Mouse (Mus musculus) erythroblast, embryonic 14.5 days (primary cell): ENCODE data around the gene Dhfr. TPM values are rescaled to one million over a fixed set of nuclear protein-coding genes. Genes with fewer than 3 reads are reported as not detected.
"Not testable (repeated sequence)": the region's sequence is repeated elsewhere in the genome, so short reads cannot be mapped to it uniquely, and the experiment has no call there.

Source experiments
- H3K27me3 ChIP-seq: 2 replicates; pipeline ENCODE4 v1.6.1; 2012; ENCODE audit warnings: inconsistent platforms; ENCODE audit not compliant: control insufficient read depth
- H3K36me3 ChIP-seq: 2 replicates; pipeline ENCODE4 v1.6.1; 2012; ENCODE audit warnings: mild to moderate bottlenecking, inconsistent platforms; ENCODE audit not compliant: control insufficient read depth
- H3K4me1 ChIP-seq: 2 replicates; pipeline ENCODE4 v1.6.1; 2012; ENCODE audit warnings: inconsistent platforms; ENCODE audit not compliant: control insufficient read depth
- H3K4me3 ChIP-seq: replicated peaks from 2 replicates; pipeline ENCODE3; 2012; ENCODE audit warnings: moderate library complexity, mild to moderate bottlenecking, inconsistent platforms
- H3K9me3 ChIP-seq: 2 replicates; pipeline ENCODE4 v1.6.1; 2012; ENCODE audit warnings: low read length, inconsistent platforms, mixed read lengths; ENCODE audit not compliant: control insufficient read depth
- GATA1 ChIP-seq: IDR thresholded peaks from 2 replicates; pipeline ENCODE4 v1.6.1; 2012; ENCODE audit warnings: low read length, inconsistent platforms, mixed read lengths
- TAL1 ChIP-seq: IDR thresholded peaks from 3 replicates; pipeline ENCODE4 v1.6.1; 2012; ENCODE audit warnings: low read length, inconsistent platforms, mixed read lengths
- polyA plus RNA-seq: library from polyadenylated mRNA; stranded (reverse); fragments of >175 nt; gene quantifications from 2 replicates; pipeline ENCODE4 v1.2.3, GENCODE M21; 2012

Gene Dhfr
- polyA plus RNA-seq, 1 experiment, result 0.23 TPM

- Histone ChIP-seq H3K4me3 (no peak overlapping the region), H3K4me1 (peaks cover 4% of the 10 kb centered on the region), H3K9me3 (peaks cover 2% of the 10 kb centered on the region), H3K36me3 (peaks cover 97% of the 10 kb centered on the region), H3K27me3 (no peaks in the 10 kb centered on the region)
- TF ChIP-seq TAL1 (no peak), GATA1 (no peak)
Measured at GRCm38 (mm10) chr13:92365312-92365711, 10.8 kb downstream of the Dhfr start.

GRCm38 (mm10) chr13:92370811-92371210, 16.3 kb downstream of the Dhfr start:
- Histone ChIP-seq H3K9me3 (peaks cover 2% of the 10 kb centered on the region), H3K4me1 (peaks cover 2% of the 10 kb centered on the region), H3K36me3 (peaks cover 71% of the 10 kb centered on the region), H3K4me3 (no peak overlapping the region), H3K27me3 (no peaks in the 10 kb centered on the region)
- no peak for TF ChIP-seq TAL1
- no peak for TF ChIP-seq GATA1

GRCm38 (mm10) chr13:92371466-92371865, 16.9 kb downstream of the Dhfr start:
- H3K27me3 ChIP-seq, H3K9me3 ChIP-seq, H3K4me3 ChIP-seq, H3K4me1 ChIP-seq: not testable (repeated sequence)
- H3K36me3 ChIP-seq, result peaks cover 64% of the 10 kb centered on the region

GRCm38 (mm10) chr13:92387367-92387766, 32.8 kb downstream of the Dhfr start:
- Histone ChIP-seq H3K27me3 (no peaks in the 10 kb centered on the region), H3K4me1 (peaks cover 4% of the 10 kb centered on the region; the same call in 1 of the 2 replicates), H3K36me3 (peaks cover 46% of the 10 kb centered on the region), H3K4me3 (no peak overlapping the region), H3K9me3 (no peaks in the 10 kb centered on the region)
- TF ChIP-seq GATA1 (no peak), TAL1 (no peak)

- no peak overlapping the region for H3K4me3 ChIP-seq
- no peaks in the 10 kb centered on the region for H3K9me3 ChIP-seq
- H3K27me3 ChIP-seq, result no peaks in the 10 kb centered on the region
- no peak for TF ChIP-seq TAL1
- no peak for TF ChIP-seq GATA1
- no peaks in the 10 kb centered on the region for H3K4me1 ChIP-seq
- no peaks in the 10 kb centered on the region for H3K36me3 ChIP-seq
Measured at GRCm38 (mm10) chr13:92393047-92393661, 38.6 kb downstream of the Dhfr start.

GRCm38 (mm10) chr13:92398491-92399384, 44.2 kb downstream of the Dhfr start:
- TF ChIP-seq GATA1 (no peak), TAL1 (no peak)
- Histone ChIP-seq H3K9me3 (no peaks in the 10 kb centered on the region), H3K4me1 (no peaks in the 10 kb centered on the region), H3K4me3 (no peak overlapping the region), H3K27me3 (no peaks in the 10 kb centered on the region), H3K36me3 (no peaks in the 10 kb centered on the region)

GRCm38 (mm10) chr13:92402063-92402462, 47.5 kb downstream of the Dhfr start:
- H3K4me3 ChIP-seq, result no peak overlapping the region
- no peaks in the 10 kb centered on the region for H3K27me3 ChIP-seq
- no peaks in the 10 kb centered on the region for H3K36me3 ChIP-seq
- no peaks in the 10 kb centered on the region for H3K9me3 ChIP-seq
- H3K4me1 ChIP-seq, result no peaks in the 10 kb centered on the region
- no peak for TF ChIP-seq TAL1
- no peak for TF ChIP-seq GATA1

GRCm38 (mm10) chr13:92403496-92403895, 49.0 kb downstream of the Dhfr start:
- no peaks in the 10 kb centered on the region for H3K36me3 ChIP-seq
- no peaks in the 10 kb centered on the region for H3K4me1 ChIP-seq
- no peaks in the 10 kb centered on the region for H3K27me3 ChIP-seq
- TF ChIP-seq GATA1, result no peak
- no peaks in the 10 kb centered on the region for H3K9me3 ChIP-seq
- H3K4me3 ChIP-seq, result no peak overlapping the region

GRCm38 (mm10) chr13:92410486-92410885, 56.0 kb downstream of the Dhfr start:
- no peak overlapping the region for H3K4me3 ChIP-seq
- no peaks in the 10 kb centered on the region for H3K27me3 ChIP-seq
- H3K36me3 ChIP-seq, result no peaks in the 10 kb centered on the region
- no peaks in the 10 kb centered on the region for H3K9me3 ChIP-seq
- TF ChIP-seq TAL1 (no peak), GATA1 (no peak)
- no peaks in the 10 kb centered on the region for H3K4me1 ChIP-seq
